Mouse (Mus musculus) myocyte (in vitro differentiated cells): ENCODE measurements around the gene Mlx. TPM values are rescaled to one million over a fixed set of nuclear protein-coding genes. Genes with fewer than 3 reads are reported as not detected.

ENCODE experiments used
- H3K27me3 ChIP-seq: one replicate; pipeline ENCODE4 v1.6.1; 2011; ENCODE audit not compliant: control insufficient read depth, insufficient read depth, insufficient read length
- H3K36me3 ChIP-seq: one replicate; pipeline ENCODE4 v1.6.1; 2011; ENCODE audit not compliant: control insufficient read depth, insufficient read depth
- H3K4me2 ChIP-seq: one replicate; pipeline ENCODE4 v1.6.1; 2011; ENCODE audit warnings: low read depth, control low read depth
- H3K4me3 ChIP-seq: one replicate; pipeline ENCODE4 v1.5.1; 2011; ENCODE audit warnings: mild to moderate bottlenecking, control low read depth, moderate library complexity
- H3K79me2 ChIP-seq: one replicate; pipeline ENCODE4 v1.6.1; 2011; ENCODE audit not compliant: control insufficient read depth, insufficient read depth
- H3ac ChIP-seq: one replicate; pipeline ENCODE4 v1.6.1; 2011; ENCODE audit not compliant: control insufficient read depth, insufficient read length
- CEBPB ChIP-seq: IDR thresholded peaks from 2 replicates; pipeline ENCODE4 v1.6.1; 2011; ENCODE audit warnings: mild to moderate bottlenecking, moderate library complexity; ENCODE audit not compliant: poor library complexity, insufficient read depth, severe bottlenecking
- E2F4 ChIP-seq: IDR thresholded peaks from one replicate; pipeline ENCODE4 v1.6.1; 2011; ENCODE audit warnings: mild to moderate bottlenecking, control low read depth, moderate library complexity; ENCODE audit not compliant: insufficient read depth
- MAX ChIP-seq: IDR thresholded peaks from one replicate; pipeline ENCODE4 v1.6.1; 2011; ENCODE audit warnings: low read depth, mild to moderate bottlenecking, control low read depth
- MYOD1 ChIP-seq, 3 experiments: IDR thresholded peaks; one replicate each; pipeline ENCODE4 v1.6.1; 2011; ENCODE audit warnings: control low read depth in 2 of 3, low read depth in 2 of 3, mild to moderate bottlenecking in 2 of 3, moderate library complexity in 1 of 3; ENCODE audit not compliant: insufficient read length in 2 of 3, control insufficient read depth in 1 of 3
- MYOG ChIP-seq, 3 experiments: IDR thresholded peaks; one replicate each; pipeline ENCODE4 v1.6.1; 2011; ENCODE audit warnings: control low read depth in 2 of 3, low read depth in 2 of 3, mild to moderate bottlenecking in 2 of 3; ENCODE audit not compliant: insufficient read length in 2 of 3, control insufficient read depth in 1 of 3, insufficient read depth in 1 of 3
- POLR2A ChIP-seq: IDR thresholded peaks from one replicate; pipeline ENCODE4 v1.6.1; 2011; ENCODE audit warnings: low read depth, mild to moderate bottlenecking, control low read depth, moderate library complexity; ENCODE audit not compliant: insufficient read length
- POLR2AphosphoS2 ChIP-seq: IDR thresholded peaks from one replicate; pipeline ENCODE4 v1.6.1; 2011; ENCODE audit warnings: low read depth, control low read depth; ENCODE audit not compliant: insufficient read length
- REST ChIP-seq: IDR thresholded peaks from one replicate; pipeline ENCODE4 v1.6.1; 2011; ENCODE audit warnings: mild to moderate bottlenecking, control low read depth, moderate library complexity; ENCODE audit not compliant: insufficient read depth, insufficient read length
- SRF ChIP-seq: IDR thresholded peaks from one replicate; pipeline ENCODE4 v1.6.1; 2011; ENCODE audit warnings: low read depth; ENCODE audit not compliant: control insufficient read depth, insufficient read length
- TCF12 ChIP-seq: IDR thresholded peaks from one replicate; pipeline ENCODE4 v1.6.1; 2011; ENCODE audit warnings: mild to moderate bottlenecking, control low read depth; ENCODE audit not compliant: poor library complexity, insufficient read depth, severe bottlenecking
- TCF3 ChIP-seq: IDR thresholded peaks from one replicate; pipeline ENCODE4 v1.6.1; 2011; ENCODE audit warnings: low read depth, control low read depth; ENCODE audit not compliant: insufficient read length
- USF1 ChIP-seq: IDR thresholded peaks from one replicate; pipeline ENCODE4 v1.6.1; 2011; ENCODE audit warnings: low read depth, mild to moderate bottlenecking, control low read depth, moderate library complexity
- polyA plus RNA-seq: library from polyadenylated mRNA; unstranded; fragments of >200 nt; fragmentation: generic; extraction: Trizol; gene quantifications from one replicate; pipeline ENCODE4 v1.2.1, GENCODE M21; 2012; ENCODE audit warnings: missing spikeins

Gene Mlx
- polyA plus RNA-seq, 1 experiment: 29.3 TPM

DNA sequence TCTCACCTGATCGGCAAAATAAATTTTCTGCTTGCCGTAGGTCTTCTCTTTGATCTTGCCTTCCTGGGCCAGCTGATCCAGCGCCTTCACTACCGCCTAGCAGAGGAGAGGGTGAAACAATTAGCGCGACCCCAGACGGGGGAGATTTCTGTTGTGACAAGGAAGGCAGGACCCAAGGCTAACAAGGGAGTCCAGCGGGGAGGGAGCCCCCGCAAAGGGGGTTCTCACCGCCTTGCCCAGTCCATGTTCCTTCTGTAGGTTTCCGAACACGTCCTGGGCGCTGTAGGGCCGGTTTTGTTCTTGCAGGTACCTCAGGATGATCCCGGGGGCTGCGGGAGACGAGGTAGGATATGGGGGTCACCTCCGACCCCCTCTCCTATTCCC is 7.8 kb downstream of the Mlx start:
- Histone ChIP-seq H3K4me3 (peak overlapping the region; percentile 73), H3K27me3 (no peaks in the 10 kb centered on the region), H3ac (peak overlapping the region; percentile 30), H3K36me3 (peaks cover 44% of the 10 kb centered on the region), H3K79me2 (no peaks in the 10 kb centered on the region), H3K4me2 (peak overlapping the region; percentile 80)
- TF ChIP-seq CEBPB: no peak
- no peak for TF ChIP-seq POLR2AphosphoS2
- no peak for TF ChIP-seq MYOD1 (IDR thresholded peaks at IDR 0.05; ENCODE audit: control insufficient read depth in 1 of 3, insufficient read length in 2 of 3, low read depth in 2 of 3)
- TF ChIP-seq TCF12: no peak
- no peak for TF ChIP-seq TCF3
- no peak for TF ChIP-seq USF1
- TF ChIP-seq POLR2A: no peak
- TF ChIP-seq MYOG (IDR thresholded peaks at IDR 0.05; ENCODE audit: control insufficient read depth in 1 of 3, insufficient read depth in 1 of 3, insufficient read length in 2 of 3, low read depth in 2 of 3): no peak
- no peak for TF ChIP-seq SRF
- TF ChIP-seq E2F4: no peak
- TF ChIP-seq REST: no peak
- no peak for TF ChIP-seq MAX

DNA sequence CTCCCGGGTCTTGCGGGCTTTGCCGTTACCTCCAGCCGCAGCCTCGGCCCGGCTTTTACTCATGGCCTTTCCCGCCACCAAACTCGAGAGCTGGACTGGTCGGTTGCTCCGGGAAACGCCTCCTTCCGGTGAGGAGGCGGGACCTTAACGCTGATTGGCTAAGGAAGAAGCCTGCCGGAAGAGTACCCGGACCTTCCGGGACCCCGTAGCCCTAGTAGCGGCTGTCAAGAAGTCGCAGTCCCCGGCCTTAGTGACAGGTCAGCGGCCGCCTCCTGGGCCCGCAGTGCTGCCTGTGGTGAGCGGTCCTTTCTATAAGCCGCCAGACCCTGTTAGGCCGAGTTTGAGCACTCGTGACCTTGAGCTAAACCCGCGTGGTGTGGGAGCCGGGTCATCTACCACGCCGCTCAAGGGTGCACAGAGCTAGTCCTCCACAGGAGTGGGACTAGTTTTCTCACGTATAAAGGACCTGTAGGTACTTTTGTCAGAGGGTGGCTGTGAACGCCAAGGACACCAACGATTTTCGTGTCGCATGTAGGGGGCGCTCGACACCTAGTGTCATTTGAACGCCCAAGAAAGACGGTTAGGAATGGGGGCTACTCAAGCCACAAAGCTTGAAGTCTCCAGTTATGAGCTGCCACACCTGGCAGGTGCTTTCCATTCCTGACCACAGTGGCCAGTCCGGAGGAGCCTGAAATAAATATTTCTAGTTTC is 8.4 kb downstream of the Mlx start, which contains the start of gene Psmc3ip:
Gene Psmc3ip (minus strand): TSS at position 123 of the 711 bp plus-strand sequence.
- Histone ChIP-seq H3ac (peak within 1 kb of the TSS; percentile 30), H3K36me3 (peaks cover 45% of the 10 kb centered on the region)

DNA sequence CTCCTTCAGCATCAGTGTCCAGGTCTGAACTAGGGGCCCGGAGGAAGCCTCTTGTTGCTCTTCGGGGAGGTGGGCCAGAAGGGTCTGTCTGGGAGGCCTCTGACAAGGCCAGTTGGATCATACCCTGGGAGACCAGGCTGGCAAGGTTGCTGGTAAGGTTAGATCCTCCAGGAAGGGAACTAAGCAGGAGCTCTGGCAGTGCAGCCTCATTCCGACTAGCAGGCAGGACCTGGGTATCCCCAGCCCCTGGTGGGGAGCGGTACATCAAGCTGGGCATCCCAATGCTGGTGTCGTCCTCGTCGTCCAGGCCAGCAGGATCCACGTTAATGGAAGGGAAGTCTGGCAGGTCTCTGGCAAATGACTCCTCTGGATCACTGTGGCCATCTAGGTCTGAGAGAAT is 11.2 kb downstream of the Mlx start:
- Histone ChIP-seq H3K4me3 (no peak overlapping the region), H3K36me3 (peaks cover 54% of the 10 kb centered on the region), H3K27me3 (no peaks in the 10 kb centered on the region), H3K79me2 (no peaks in the 10 kb centered on the region), H3ac (no peak overlapping the region), H3K4me2 (no peak overlapping the region)
- TF ChIP-seq USF1: no peak
- TF ChIP-seq TCF12: no peak
- no peak for TF ChIP-seq TCF3
- TF ChIP-seq POLR2A: no peak
- TF ChIP-seq CEBPB: no peak
- no peak for TF ChIP-seq POLR2AphosphoS2
- no peak for TF ChIP-seq REST
- no peak for TF ChIP-seq MAX
- TF ChIP-seq E2F4: no peak
- no peak for TF ChIP-seq MYOD1 (IDR thresholded peaks at IDR 0.05; ENCODE audit: control insufficient read depth in 1 of 3, insufficient read length in 2 of 3, low read depth in 2 of 3)
- TF ChIP-seq SRF: no peak
- no peak for TF ChIP-seq MYOG (IDR thresholded peaks at IDR 0.05; ENCODE audit: control insufficient read depth in 1 of 3, insufficient read depth in 1 of 3, insufficient read length in 2 of 3, low read depth in 2 of 3)

More for the DNA sequence above, 8.4 kb downstream of the Mlx start, which contains the start of gene Psmc3ip:
- TF ChIP-seq REST (no peak), USF1 (no peak), MYOD1 (IDR thresholded peaks at IDR 0.05; ENCODE audit: control insufficient read depth in 1 of 3, insufficient read length in 2 of 3, low read depth in 2 of 3) (no peak), POLR2A (peak; percentile 58), MAX (no peak), MYOG (IDR thresholded peaks at IDR 0.05; ENCODE audit: control insufficient read depth in 1 of 3, insufficient read depth in 1 of 3, insufficient read length in 2 of 3, low read depth in 2 of 3) (no peak), TCF3 (no peak), E2F4 (peak; percentile 87), SRF (no peak)
- peak within 1 kb of the TSS; percentile 80 for H3K4me2 ChIP-seq
- H3K27me3 ChIP-seq: no peaks in the 10 kb centered on the region
- peak within 1 kb of the TSS; percentile 73 for H3K4me3 ChIP-seq
- no peaks in the 10 kb centered on the region for H3K79me2 ChIP-seq

DNA sequence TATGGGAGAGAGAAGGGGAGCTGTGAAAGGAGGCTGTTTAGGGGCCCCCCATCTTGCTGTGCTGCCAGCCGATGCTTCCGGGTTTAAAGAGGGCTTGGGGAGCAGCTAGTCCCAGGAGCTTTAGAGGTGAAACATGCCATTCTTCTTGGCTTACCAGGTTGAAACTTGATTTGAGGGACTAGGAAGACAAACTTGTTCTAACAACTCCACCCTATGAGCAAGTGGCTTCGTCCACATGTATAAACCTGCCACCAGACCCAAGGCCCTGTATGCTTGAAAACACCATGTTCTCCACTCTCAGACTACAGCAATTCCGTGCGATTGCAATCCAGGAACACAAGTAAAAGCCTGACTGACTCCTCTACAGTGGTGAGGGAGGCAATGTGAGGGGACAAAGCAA is 15.9 kb downstream of the Mlx start:
- peaks cover 12% of the 10 kb centered on the region for H3K79me2 ChIP-seq
- TF ChIP-seq USF1 (no peak), TCF12 (no peak), POLR2AphosphoS2 (no peak), MAX (no peak), POLR2A (no peak), E2F4 (no peak), CEBPB (no peak), MYOD1 (IDR thresholded peaks at IDR 0.05; ENCODE audit: control insufficient read depth in 1 of 3, insufficient read length in 2 of 3, low read depth in 2 of 3) (no peak), MYOG (IDR thresholded peaks at IDR 0.05; ENCODE audit: control insufficient read depth in 1 of 3, insufficient read depth in 1 of 3, insufficient read length in 2 of 3, low read depth in 2 of 3) (no peak), TCF3 (no peak), REST (no peak), SRF (no peak)

DNA sequence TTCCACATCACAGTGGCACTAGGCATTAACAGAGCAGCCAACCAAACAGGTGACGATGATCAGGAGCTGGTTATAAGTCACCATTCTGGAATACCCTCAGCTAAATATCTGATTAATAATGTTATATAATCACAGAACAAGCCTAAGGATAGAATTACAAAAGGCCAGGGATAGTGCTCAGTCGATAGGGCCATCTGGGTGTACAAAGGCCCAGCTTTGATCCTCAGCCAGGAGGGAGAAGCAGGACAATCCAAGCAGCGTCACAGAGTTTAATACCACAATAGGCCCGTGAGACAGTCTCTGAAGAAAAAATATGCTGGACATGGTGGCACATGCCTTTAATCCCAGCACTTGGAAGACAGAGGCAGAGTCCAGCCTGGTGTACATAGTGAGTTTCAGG is 22.3 kb downstream of the Mlx start:
- no peak overlapping the region for H3K4me3 ChIP-seq
- peaks cover 75% of the 10 kb centered on the region for H3K79me2 ChIP-seq
- no peaks in the 10 kb centered on the region for H3K27me3 ChIP-seq
- H3ac ChIP-seq: no peak overlapping the region
- no peak overlapping the region for H3K4me2 ChIP-seq
- H3K36me3 ChIP-seq: peaks cover 13% of the 10 kb centered on the region
- TF ChIP-seq E2F4 (no peak), MYOG (IDR thresholded peaks at IDR 0.05; ENCODE audit: control insufficient read depth in 1 of 3, insufficient read depth in 1 of 3, insufficient read length in 2 of 3, low read depth in 2 of 3) (no peak), CEBPB (no peak)

More for the DNA sequence above, 15.9 kb downstream of the Mlx start:
- Histone ChIP-seq H3K4me2 (no peak overlapping the region), H3K36me3 (peaks cover 62% of the 10 kb centered on the region), H3ac (no peak overlapping the region), H3K4me3 (no peak overlapping the region), H3K27me3 (no peaks in the 10 kb centered on the region)
